Mouse (Mus musculus) left cerebral cortex, postnatal 25 days (tissue): ENCODE measurements around the gene Tmem223. TPM values are rescaled to one million over a fixed set of nuclear protein-coding genes. Genes with fewer than 3 reads are reported as not detected.

Source experiments
- DNase-seq, 2 experiments: peaks; one replicate each; pipeline ENCODE4 v3.0.0; 2022; ENCODE audit warnings: low spot score in 2 of 2, mixed read lengths in 1 of 2
- intact Hi-C: fragments of 180-260 bp; cut with DNase I; formaldehyde crosslinking; loops from one replicate; pipeline ENCODE4 v1.15.1; 2025
- total RNA-seq, 2 experiments: library from RNA; stranded (reverse); gene quantifications; 2 replicates each; pipeline ENCODE4 v1.2.3; 2021

The Tmem223 gene
- total RNA-seq, 2 experiments from 2014 or later = 73.0 to 75.0 TPM

DNA sequence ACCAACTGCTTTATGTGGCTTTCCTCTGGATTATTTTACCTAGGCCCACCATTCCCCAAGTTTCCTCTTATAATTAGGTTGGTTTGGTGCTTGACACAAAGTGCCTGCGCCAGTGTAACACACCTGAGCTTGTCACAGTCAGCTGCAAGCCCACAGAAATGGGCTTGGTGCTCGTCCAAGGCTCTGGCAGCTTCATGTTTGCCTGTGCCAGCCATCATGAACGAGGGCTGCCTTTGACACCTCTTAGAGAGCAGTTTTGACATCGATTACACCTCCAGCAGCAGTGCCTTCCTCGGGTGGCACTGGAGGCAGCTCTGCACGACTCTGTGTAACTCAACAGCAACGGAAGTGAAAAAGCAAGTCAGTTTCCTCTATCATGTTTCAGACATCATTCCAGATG lies 19.4 kb downstream of the Tmem223 start:
- intact Hi-C loops = no loop called here
- peak in 1 of 2 experiments; percentile 69 for DNase-seq

DNA sequence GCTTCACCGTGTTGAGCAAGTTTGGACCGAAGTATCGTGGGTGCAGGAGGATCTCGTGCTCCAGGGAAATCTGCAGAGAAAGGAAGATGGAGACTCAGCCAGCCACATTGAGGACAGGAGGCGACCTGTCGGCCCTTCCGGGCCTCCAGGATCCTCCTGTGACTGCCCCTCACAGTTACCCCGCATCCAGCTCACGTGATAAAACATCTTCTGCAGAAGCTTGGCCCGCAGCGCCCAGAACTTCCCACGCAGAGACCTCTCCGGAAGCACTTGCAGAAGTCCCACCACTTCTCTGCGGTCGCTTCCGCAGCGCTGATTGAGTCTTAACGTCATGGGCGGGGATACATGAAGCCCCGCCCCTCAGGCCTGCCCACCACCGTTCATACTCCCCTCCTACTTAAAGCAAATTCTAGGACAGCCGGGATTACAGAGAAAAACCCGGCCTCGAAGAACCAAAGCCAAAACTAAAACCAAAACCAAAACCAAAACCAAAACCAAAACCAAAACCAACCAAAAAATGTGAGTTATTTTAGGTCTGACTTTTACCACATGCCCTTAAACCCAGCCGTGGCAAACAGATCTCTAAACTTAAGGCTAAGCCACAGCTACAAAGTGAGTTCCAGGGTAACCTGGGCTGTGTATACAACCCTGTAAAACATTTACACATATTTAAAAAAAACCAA lies 27.6 kb downstream of the Tmem223 start, which contains the start of gene Polr2g:
Polr2g (minus strand) TSS at position 314 of the 683 bp plus-strand sequence.
- intact Hi-C loops = loop anchor here (1.0 kb wide), 1 partner anchor 21 kb away; the partner anchor contains the start of gene Ttc9c
- peak; percentile 88 to 96 for DNase-seq

DNA sequence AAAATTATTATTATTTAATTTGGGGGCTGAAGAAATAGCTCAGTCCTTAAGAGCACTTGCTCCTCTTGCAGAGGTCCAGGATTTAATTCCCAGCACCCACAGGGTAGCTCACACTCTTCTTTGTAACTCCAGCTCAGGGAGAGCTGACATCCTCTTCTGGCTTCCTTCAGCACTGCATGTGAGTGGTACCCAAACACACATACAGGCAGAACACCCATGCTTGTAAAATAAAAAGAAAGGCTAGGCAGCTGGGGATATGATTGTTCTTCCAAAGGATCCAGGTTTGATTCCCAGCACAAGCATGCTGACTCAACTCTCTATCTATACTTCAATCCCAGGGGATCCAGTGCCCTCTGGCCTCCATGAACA lies 28.1 kb downstream of the Tmem223 start:
- DNase-seq = no peak
- intact Hi-C loops = loop anchor here (1.0 kb wide), 1 partner anchor 20 kb away; the partner anchor contains the start of gene Ttc9c

DNA sequence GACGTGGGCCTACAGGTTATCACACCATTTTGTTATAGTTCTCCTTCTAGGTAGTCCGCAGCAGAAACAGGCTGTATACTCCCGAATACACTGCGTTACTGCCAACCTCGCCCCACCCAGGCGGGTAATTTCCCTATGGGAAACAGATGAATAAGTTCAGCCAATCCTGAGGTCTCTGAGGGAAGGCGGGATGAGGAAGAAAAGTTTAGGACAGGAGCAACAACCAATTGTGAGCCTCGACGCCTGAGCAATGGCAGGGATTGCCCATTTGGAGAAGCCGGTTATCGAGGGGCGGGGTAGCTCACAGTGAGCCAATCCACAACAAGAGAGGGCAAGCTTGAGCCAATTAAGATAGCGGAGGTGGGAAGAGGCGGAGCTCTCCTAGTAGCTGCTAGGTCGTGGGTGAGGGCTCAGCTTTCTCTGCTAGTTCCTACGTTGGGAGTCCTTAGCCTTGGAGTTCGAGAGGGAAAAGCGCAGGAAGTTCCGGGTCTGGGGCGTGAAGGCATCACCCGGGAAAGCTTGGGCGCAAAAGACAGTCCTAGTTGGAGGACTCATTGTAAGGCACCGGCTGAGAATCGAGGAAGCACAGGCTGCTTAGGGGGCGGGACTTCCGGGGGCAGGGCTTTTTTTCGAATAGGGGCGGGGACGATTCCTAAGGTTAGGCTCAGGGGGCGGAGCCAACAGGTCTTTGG lies 31.5 kb downstream of the Tmem223 start, which contains the start of gene Zbtb3:
Zbtb3 (plus strand) TSS at position 426 of the 692 bp plus-strand sequence.
- intact Hi-C loops = loop anchor here (2.0 kb wide), 1 partner anchor 17 kb away; the partner anchor contains the start of gene Ttc9c
- peak; percentile 96 to 99 for DNase-seq

- no peak for DNase-seq
- intact Hi-C loops = loop anchor here (2.0 kb wide), 1 partner anchor 16 kb away; the partner anchor contains the start of gene Ttc9c
Measured at GRCm38 (mm10) chr19:8803204-8803780, 32.5 kb downstream of the Tmem223 start.

DNA sequence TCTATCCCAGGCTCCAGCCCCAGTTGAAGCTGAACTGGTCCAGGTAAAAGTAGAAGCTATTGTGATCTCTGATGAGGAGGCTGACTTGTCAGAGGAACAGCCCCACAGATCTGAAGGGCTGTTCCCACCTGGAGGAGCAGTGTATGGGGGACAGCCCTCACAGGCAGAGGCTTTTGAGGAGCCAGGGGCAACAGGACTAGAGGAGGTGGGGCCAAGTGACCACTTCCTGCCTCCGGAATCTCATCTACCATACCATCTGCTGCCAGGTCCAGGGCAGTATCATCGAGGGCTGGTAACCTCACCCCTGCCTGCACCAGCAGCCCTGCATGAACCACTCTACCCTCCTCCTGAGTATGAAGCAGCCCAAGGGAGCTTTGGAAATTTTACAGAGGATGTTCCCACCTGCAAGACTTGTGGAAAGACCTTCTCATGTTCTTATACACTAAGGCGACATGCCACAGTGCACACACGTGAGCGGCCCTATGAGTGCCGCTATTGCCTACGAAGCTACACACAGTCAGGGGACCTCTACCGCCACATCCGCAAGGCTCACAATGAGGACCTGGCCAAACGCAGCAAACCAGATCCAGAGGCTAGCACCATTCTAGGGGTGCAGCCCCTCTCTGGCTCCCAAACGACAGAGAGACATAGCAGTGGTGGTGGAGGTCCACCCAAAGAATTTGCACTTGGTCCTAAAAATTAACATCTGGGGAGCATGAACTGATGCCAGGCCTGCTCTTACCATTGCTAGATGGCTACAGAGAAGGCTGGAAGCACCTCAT lies 33.3 kb downstream of the Tmem223 start:
- intact Hi-C loops = loop anchor here (2.0 kb wide), 1 partner anchor 15 kb away; the partner anchor contains the start of gene Ttc9c

GRCm38 (mm10) chr19:8806810-8807209 lies 36.0 kb downstream of the Tmem223 start:
- intact Hi-C loops = no loop called here
- DNase-seq = no peak

More for the DNA sequence above, 33.3 kb downstream of the Tmem223 start:
- DNase-seq = no peak

DNA sequence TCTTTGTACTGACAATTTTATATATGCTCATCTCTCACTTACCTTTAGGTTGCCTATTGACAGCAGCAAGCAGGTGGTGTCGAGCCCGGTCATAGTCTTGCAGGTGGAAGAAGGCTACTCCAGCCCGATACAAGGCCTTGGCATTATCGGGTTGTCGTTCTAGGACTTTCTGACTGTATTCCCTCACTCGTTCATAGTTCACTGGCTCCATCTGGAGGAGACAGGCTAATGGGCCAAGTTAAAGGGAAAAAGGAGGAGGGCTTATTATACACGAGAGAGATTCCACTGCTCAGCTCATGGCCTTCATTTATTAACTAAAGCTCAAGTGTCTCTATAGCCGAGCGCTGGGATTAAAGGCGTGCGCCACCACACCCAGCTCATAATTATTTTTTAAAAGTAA lies 45.0 kb downstream of the Tmem223 start:
- intact Hi-C loops = loop anchor here (5.0 kb wide), 2 partner anchors 59 to 249 kb away; partner anchors contain the start of gene Nxf1
- DNase-seq = no peak

DNA sequence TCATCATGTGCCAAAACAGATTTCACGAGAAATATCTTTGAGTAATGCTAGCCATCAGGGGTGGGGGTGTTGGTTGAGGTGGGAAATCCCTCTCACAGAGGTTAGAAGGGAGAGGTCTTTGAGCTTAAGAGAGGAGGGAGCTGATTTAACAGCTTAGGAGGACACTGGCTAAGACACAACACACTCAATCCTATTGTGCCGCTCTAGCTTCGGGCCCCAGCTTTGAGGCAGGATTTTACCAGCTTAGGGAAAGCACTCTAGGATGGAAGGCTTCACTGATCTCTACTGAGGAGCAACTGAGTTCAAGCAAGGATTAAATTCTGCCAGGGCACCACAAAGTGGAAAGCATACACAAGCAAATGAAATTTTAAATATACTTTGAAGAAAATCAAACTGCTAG lies 46.2 kb downstream of the Tmem223 start:
- DNase-seq = no peak
- intact Hi-C loops = loop anchor here (5.0 kb wide), 2 partner anchors 60 to 250 kb away; partner anchors contain the start of gene Nxf1

- intact Hi-C loops = loop anchor here (2.0 to 5.0 kb wide), 3 partner anchors 16 to 251 kb away; partner anchors contain the start of genes Nxf1 and Zbtb3
- no peak for DNase-seq
Measured at GRCm38 (mm10) chr19:8818301-8818798, 47.6 kb downstream of the Tmem223 start.

- intact Hi-C loops = loop anchor here (1.0 to 5.0 kb wide), 4 partner anchors 16 to 252 kb away; partner anchors contain the start of genes Nxf1, Polr2g and Zbtb3
- peak; percentile 96 to 100 for DNase-seq
Measured at GRCm38 (mm10) chr19:8818801-8819595, 48.2 kb downstream of the Tmem223 start, which contains the start of gene Ttc9c. TSS of gene Ttc9c (minus strand) at chr19:8819333.

DNA sequence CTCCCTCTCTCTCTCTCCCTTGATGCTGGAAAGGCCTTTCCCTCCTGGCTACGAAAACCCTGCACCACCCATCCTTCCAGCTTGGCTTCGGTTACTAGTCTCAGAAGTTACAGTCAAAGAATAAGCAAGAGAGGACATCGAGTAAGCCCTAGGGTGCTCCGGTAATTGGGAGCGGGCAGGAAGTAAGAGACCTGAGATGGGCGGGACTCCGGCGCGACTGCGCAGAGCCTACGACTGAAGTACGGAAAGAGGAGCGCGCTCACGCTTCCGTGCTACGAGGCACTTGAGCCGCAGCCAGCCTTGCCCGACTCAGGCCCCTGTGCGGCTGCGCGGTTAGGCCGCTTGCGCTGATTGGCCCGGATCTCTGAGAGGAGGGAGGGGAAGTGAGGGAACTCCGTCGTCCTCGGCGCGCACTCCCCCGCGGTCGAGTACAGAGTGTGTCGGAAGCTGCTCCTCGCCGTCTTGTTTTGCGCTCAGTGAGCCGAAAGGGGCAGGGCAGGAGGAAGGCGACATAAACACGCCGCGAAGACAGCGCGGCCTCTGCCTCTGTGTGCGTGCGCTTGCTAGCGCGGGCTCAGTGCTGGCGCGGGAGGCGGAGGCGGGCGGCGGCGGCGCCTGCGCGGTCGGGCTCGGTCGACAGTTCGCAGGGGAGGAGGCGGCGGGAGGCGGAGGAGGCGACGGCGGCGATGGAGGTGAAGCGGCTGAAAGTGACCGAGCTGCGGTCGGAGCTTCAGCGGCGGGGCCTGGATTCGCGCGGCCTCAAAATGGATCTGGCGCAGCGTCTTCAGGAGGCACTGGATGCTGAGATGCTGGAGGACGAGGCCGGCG lies 49.0 kb downstream of the Tmem223 start, which contains the start of gene Hnrnpul2:
Hnrnpul2 (plus strand) TSS at position 415 of the 828 bp plus-strand sequence.
- intact Hi-C loops = loop anchor here (1.0 to 5.0 kb wide), 5 partner anchors 17 to 253 kb away; partner anchors contain the start of genes 1700092M07Rik, Nxf1, Polr2g and Stx5a
- peak; percentile 99 for DNase-seq

DNA sequence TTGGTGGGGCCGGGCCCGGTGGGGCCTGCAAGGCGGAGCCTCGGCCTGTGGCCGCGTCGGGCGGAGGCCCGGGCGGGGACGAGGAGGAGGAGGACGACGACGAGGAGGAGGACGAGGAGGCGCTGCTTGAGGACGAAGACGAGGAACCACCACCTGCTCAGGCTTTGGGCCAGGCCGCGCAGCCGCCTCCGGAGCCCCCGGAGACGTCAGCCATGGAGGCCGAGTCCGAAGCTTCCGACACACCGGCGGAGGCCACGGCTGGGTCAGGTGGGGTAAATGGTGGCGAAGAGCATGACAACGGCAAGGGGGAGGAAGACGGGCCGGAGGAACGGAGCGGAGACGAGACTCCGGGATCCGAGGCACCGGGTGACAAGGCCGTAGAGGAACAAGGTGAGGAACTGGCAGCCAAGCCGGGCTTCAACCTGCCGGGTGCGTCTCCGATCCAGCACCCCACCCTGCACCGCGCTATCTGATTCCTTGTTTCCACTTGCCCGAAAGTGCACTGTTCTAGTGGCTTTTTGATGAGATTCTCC lies 49.7 kb downstream of the Tmem223 start:
- DNase-seq = peak in 1 of 2 experiments; percentile 37
- intact Hi-C loops = loop anchor here (5.0 kb wide), 1 partner anchor 78 kb away; the partner anchor contains the start of genes 1700092M07Rik and Stx5a

GRCm38 (mm10) chr19:8821146-8821545 lies 50.4 kb downstream of the Tmem223 start:
- intact Hi-C loops = loop anchor here (5.0 kb wide), 1 partner anchor 79 kb away; the partner anchor contains the start of genes 1700092M07Rik and Stx5a
- no peak for DNase-seq
